Mouse (Mus musculus) midbrain, embryonic 16.5 days (tissue): ENCODE measurements at regions not wholly inside any gene's neighbourhood (a gene's known extent, or its start where the extent isn't known, plus 50 kb on each side); places are given as distances from the start of the nearest gene placed in this dataset.
"Not testable (repeated sequence)": the region's sequence is repeated elsewhere in the genome, so short reads cannot be mapped to it uniquely, and the experiment has no call there.

Experiments used
- ATAC-seq: fragments of 200-750 bp; cut with Nextera tagmentation; 2 replicates; pipeline ENCODE4 v1.8.0; 2017; ENCODE audit warnings: moderate TSS enrichment
- H3K27ac ChIP-seq: fragments of 300-500 bp; sonication (generic); 2 replicates; pipeline ENCODE4 v1.5.1; 2014; ENCODE audit warnings: mild to moderate bottlenecking, low read length, mixed read lengths
- H3K27me3 ChIP-seq: fragments of 300-500 bp; sonication (generic); 2 replicates; pipeline ENCODE4 v1.6.1; 2014; ENCODE audit warnings: low read depth, low read length, mixed read lengths; ENCODE audit not compliant: control insufficient read depth, insufficient read depth
- H3K36me3 ChIP-seq: fragments of 300-500 bp; sonication (generic); 2 replicates; pipeline ENCODE4 v1.6.1; 2014; ENCODE audit warnings: mild to moderate bottlenecking, low read length, moderate library complexity, mixed read lengths; ENCODE audit not compliant: control insufficient read depth, insufficient read depth
- H3K4me1 ChIP-seq: fragments of 300-500 bp; sonication (generic); 2 replicates; pipeline ENCODE4 v1.6.1; 2014; ENCODE audit warnings: mild to moderate bottlenecking, low read length, mixed read lengths; ENCODE audit not compliant: control insufficient read depth, insufficient read depth
- H3K4me2 ChIP-seq: fragments of 300-500 bp; sonication (generic); 2 replicates; pipeline ENCODE4 v1.6.1; 2014; ENCODE audit warnings: mild to moderate bottlenecking, low read length, mixed read lengths
- H3K4me3 ChIP-seq: fragments of 300-500 bp; sonication (generic); 2 replicates; pipeline ENCODE4 v1.5.1; 2014; ENCODE audit warnings: low read depth, mild to moderate bottlenecking, low read length, moderate library complexity, mixed read lengths
- H3K9ac ChIP-seq: fragments of 300-500 bp; sonication (generic); 2 replicates; pipeline ENCODE4 v1.6.1; 2014; ENCODE audit warnings: low read depth, low read length, mixed read lengths
- H3K9me3 ChIP-seq: fragments of 300-500 bp; sonication (generic); replicated peaks from 2 replicates; pipeline ENCODE4 v1.6.1; 2014; ENCODE audit warnings: mild to moderate bottlenecking, low read length, mixed read lengths; ENCODE audit not compliant: control insufficient read depth, poor library complexity, severe bottlenecking
- WGBS: fragments of 180-500 bp; shearing (Covaris S2); extraction: QIAGEN DNeasy Blood & Tissue Kit; methylation state at CpG from one replicate; pipeline ENCODE4 v1.1.7; 2014; 5-methylcytosine and 5-hydroxymethylcytosine counted together

DNA sequence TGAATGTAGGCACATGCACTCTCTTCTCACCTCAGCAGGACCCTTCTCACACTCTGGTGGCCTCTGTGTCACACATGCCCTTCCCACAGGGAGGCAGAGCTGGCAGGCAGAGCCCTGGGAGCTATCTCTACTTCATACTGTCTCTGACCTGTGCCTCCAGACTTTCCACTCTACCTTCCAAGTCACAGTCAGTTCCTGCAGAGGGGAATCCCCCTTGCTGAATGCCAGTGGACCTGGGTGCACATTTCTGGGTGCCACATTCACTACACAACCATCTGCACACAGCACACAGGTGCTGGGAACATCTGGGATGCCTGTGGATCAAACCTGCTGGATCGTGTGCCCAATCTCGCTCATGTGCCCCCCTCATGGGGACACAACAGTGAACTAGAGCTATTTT is 138.9 kb upstream of the 1700056E22Rik start:
- Histone ChIP-seq H3K4me2 (no peak overlapping the region), H3K4me3 (no peak overlapping the region), H3K27ac (no peak overlapping the region), H3K4me1 (no peaks in the 10 kb centered on the region), H3K36me3 (no peaks in the 10 kb centered on the region), H3K27me3 (no peaks in the 10 kb centered on the region), H3K9ac (no peak overlapping the region), H3K9me3 (no peaks in the 10 kb centered on the region)
- no peak for ATAC-seq
- WGBS: 84% methylated on average over 2 of the region's 2 CpGs

DNA sequence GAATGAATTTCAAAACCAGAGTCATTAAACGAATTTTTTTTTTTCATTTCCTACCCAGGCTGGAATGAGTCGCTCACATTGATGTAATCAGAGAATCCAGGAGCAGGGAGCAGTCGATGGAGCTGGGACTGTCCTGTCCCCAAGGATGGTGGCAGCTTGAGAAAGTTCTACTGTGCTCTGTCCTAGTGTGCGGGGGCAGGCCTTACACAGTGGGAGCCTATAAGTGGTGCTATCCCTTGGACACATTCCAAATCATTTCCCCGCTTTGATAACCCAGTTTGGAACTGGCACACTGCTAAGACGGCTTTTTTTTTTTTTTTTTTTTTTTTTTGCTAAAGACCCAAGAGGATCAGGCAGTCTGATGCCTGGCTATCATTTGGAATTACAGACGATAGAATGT is 137.5 kb upstream of the 1700056E22Rik start:
- Histone ChIP-seq H3K27me3 (no peaks in the 10 kb centered on the region), H3K4me2 (no peak overlapping the region), H3K27ac (no peak overlapping the region), H3K36me3 (no peaks in the 10 kb centered on the region), H3K9me3 (no peaks in the 10 kb centered on the region), H3K4me3 (no peak overlapping the region), H3K9ac (no peak overlapping the region), H3K4me1 (no peaks in the 10 kb centered on the region)
- ATAC-seq: no peak
- WGBS: 53% methylated on average over 7 of the region's 7 CpGs

DNA sequence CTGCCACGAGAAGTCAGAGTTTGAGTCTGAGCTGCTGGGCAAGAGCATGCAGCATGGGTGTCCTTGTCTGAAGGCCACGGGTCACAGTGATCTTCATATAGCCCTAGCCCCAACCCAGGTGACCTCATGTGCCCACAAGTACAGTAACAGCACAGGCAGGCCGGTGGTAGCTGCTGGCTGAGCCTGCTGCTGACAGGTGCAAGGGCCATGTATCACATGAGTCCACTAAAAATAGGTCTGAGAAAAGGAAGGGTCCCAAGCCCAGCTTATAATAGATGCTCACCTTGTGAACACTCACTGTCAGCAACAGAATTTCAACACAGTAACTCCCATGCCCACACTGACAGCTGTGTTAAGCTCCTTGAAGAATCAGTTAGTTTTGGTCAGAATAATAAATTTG is 136.8 kb upstream of the 1700056E22Rik start:
- Histone ChIP-seq H3K4me3 (no peak overlapping the region), H3K27ac (no peak overlapping the region), H3K4me1 (no peaks in the 10 kb centered on the region), H3K36me3 (no peaks in the 10 kb centered on the region), H3K4me2 (no peak overlapping the region), H3K9me3 (0 out of 2 replicates have a peak, but pooled peaks cover 1% of the 10 kb centered on the region), H3K9ac (no peak overlapping the region), H3K27me3 (no peaks in the 10 kb centered on the region)
- no peak for ATAC-seq
- 72% methylated on average over 3 of the region's 3 CpGs for WGBS

DNA sequence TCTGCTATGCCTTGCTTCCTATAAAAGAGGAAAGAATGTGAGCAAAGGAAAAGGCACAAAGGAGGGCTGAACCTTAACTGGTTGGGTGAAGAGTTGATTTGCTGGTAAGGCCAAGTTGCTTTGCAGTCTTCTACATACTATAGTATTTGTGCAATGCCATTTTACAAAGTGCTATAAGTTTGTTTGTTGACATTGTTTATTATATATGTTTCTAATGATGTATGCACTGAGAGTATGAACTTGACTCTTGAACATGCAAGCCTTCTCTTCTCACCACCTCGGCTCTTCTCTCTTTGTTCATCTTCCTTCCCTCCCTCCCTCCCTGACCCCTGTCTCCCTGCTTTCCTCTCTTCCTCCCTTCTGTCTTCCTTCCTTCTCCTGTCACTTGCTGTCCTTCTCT is 135.9 kb upstream of the 1700056E22Rik start:
- no peaks in the 10 kb centered on the region for H3K4me1 ChIP-seq
- no peak for ATAC-seq
- 0 out of 2 replicates have a peak, but pooled peaks cover 4% of the 10 kb centered on the region for H3K9me3 ChIP-seq
- H3K9ac ChIP-seq: no peak overlapping the region
- H3K4me2 ChIP-seq: no peak overlapping the region
- no peaks in the 10 kb centered on the region for H3K27me3 ChIP-seq
- H3K27ac ChIP-seq: no peak overlapping the region
- H3K36me3 ChIP-seq: no peaks in the 10 kb centered on the region
- 75% methylated on average over 1 of the region's 1 CpGs for WGBS
- no peak overlapping the region for H3K4me3 ChIP-seq

DNA sequence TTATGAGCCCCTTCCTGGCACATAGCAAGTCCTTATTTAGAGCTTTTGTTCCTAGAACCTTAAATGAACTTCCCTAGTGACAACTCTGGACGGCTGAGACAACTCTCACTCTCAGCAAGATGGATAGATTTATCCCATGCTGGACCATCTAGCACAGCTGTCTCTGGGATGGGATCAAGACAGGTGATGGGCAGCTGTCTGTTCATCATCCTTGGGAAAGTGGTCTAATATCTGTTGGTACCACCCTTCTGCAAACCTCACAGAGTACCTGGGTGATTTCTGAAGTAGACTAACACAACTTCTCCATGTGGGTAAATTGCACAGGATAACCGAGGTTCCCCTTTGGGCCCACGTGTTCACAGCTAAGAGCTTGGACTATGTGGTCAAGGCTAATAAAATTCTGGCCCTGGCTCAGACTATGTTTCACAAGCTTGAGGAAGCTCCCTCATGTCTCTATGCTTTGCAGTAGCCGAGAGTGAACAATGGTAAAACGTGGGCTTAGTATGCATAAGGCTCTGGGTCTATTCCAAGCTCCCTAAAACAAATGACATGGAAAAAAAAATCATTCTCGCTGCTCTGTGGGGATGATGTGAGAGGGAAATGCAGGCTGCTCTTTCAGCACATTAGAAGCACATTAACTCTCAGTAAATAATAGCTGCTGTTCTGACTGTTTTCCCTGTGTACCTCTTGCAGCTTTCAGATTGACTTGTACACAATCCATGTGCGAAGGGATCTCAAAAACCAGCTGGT is 135.1 kb upstream of the 1700056E22Rik start:
- Histone ChIP-seq H3K9ac (no peak overlapping the region), H3K27ac (no peak overlapping the region), H3K4me2 (no peak overlapping the region), H3K4me3 (no peak overlapping the region), H3K4me1 (no peaks in the 10 kb centered on the region), H3K36me3 (no peaks in the 10 kb centered on the region), H3K9me3 (0 out of 2 replicates have a peak, but pooled peaks cover 4% of the 10 kb centered on the region), H3K27me3 (no peaks in the 10 kb centered on the region)
- 63% methylated on average over 7 of the region's 7 CpGs for WGBS
- no peak for ATAC-seq

DNA sequence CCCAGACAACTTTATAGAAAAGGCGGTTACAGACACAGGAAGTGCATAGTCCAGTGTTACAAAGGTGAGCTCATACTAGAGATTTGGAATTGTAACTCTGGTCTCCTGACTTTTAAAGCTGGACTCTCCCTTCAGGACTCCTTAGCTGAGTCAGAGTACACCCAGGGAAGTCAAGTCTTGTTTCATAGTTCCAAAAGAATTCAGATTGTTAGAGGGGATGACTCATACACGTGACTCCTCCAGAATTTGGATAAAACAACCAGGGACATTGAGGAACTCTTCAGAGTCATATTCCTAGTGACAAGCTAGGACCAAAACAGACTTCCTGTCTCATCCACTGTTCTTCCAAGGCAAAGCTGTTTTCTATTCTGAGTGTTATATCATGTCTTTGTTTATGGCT is 132.8 kb upstream of the 1700056E22Rik start:
- Histone ChIP-seq H3K4me1 (no peaks in the 10 kb centered on the region), H3K27ac (no peak overlapping the region)

DNA sequence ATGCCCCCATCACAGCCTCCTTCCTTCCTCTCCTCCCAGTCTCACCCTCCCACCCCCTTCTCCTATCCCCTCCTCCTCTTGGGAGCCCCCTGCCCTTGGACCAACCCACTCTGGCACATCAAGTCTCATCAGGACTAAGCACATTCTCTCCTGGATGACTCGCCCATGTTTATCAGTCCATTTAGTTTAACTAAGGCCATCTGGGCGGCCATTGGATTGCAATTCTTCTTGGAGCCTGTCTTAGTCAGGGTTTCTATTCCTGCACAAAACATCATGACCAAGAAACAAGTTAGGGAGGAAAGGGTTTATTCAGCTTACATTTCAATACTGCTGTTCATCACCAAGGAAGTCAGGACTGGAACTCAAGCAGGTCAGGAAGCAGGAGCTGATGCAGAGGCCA is 128.4 kb upstream of the 1700056E22Rik start:
- H3K36me3 ChIP-seq, ATAC-seq, H3K27ac ChIP-seq, H3K4me1 ChIP-seq, H3K4me2 ChIP-seq, H3K9me3 ChIP-seq, H3K4me3 ChIP-seq, H3K9ac ChIP-seq, H3K27me3 ChIP-seq: not testable (repeated sequence)
- WGBS: 82% methylated on average over 2 of the region's 2 CpGs

More for the DNA sequence above, 132.8 kb upstream of the 1700056E22Rik start:
- Histone ChIP-seq H3K36me3 (no peaks in the 10 kb centered on the region), H3K4me2 (no peak overlapping the region), H3K4me3 (no peak overlapping the region), H3K27me3 (no peaks in the 10 kb centered on the region), H3K9ac (no peak overlapping the region), H3K9me3 (0 out of 2 replicates have a peak, but pooled peaks cover 4% of the 10 kb centered on the region)
- ATAC-seq: no peak
- WGBS: 82% methylated on average over 2 of the region's 2 CpGs

DNA sequence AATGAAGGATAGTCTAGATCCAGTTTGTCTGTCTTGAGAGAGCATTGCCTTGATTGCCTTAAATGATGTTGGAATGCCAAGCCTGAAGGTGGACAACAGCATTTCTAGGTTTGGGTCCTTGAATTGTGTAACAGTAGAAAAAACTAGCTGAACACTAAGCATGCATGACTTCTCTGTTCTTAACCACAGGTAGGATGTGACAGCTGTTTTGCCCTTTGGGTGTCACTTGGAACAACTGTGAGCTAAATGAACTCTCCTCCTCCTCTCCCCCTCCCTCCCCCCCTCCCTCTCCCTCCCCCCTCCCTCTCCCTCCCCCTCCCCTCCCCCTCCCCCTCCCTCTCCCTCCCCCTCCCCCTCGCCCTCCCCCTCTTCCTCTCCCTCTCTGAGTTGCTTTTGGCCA is 113.6 kb upstream of the 1700056E22Rik start:
- no peak for ATAC-seq
- Histone ChIP-seq H3K4me2 (no peak overlapping the region), H3K4me3 (no peak overlapping the region), H3K4me1 (no peaks in the 10 kb centered on the region), H3K9me3 (no peaks in the 10 kb centered on the region), H3K9ac (no peak overlapping the region), H3K36me3 (no peaks in the 10 kb centered on the region), H3K27ac (no peak overlapping the region), H3K27me3 (no peaks in the 10 kb centered on the region)
- no CpG with 5 or more reads among the region's 1 CpGs for WGBS

DNA sequence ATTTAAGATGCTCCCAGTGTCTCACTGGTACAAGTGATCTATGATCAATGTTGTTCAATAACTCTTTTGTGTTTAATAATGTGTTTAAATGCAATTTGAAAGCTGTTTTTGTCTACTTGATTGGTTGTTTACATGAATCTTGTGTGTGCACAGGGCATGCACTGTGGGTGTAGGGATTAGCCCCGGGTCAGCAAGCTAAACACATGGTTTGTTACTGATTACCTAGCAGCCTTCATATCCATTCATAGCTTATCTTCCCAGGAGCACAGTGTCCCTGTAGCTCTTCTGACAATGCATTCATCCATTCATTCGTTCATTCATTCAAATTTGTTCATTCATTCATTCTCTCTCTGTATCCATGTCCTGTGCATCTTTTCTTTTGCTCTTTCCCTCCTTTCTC is 108.9 kb upstream of the 1700056E22Rik start:
- 57% methylated on average over 2 of the region's 2 CpGs for WGBS
- no peak overlapping the region for H3K4me2 ChIP-seq

More for the DNA sequence above, 108.9 kb upstream of the 1700056E22Rik start:
- Histone ChIP-seq H3K27me3 (no peaks in the 10 kb centered on the region), H3K4me3 (no peak overlapping the region), H3K4me1 (no peaks in the 10 kb centered on the region), H3K9ac (no peak overlapping the region), H3K9me3 (no peaks in the 10 kb centered on the region), H3K27ac (no peak overlapping the region), H3K36me3 (no peaks in the 10 kb centered on the region)
- no peak for ATAC-seq
